Mouse (Mus musculus) lung, embryonic 14.5 days (tissue): ENCODE measurements at regions not wholly inside any gene's neighbourhood (a gene's known extent, or its start where the extent isn't known, plus 50 kb on each side); places are given as distances from the start of the nearest gene placed in this dataset.
"Not testable (repeated sequence)": the region's sequence is repeated elsewhere in the genome, so short reads cannot be mapped to it uniquely, and the experiment has no call there.

Experiments used
- ATAC-seq: fragments of 200-750 bp; cut with Nextera tagmentation; 2 replicates; pipeline ENCODE4 v1.8.0; 2017; ENCODE audit warnings: mild to moderate bottlenecking, moderate TSS enrichment, moderate library complexity; ENCODE audit not compliant: insufficient read depth
- DNase-seq: peaks from one replicate; pipeline ENCODE4 v3.0.0-alpha.2; 2015
- H3K27ac ChIP-seq: fragments of 300-500 bp; sonication (generic); 2 replicates; pipeline ENCODE4 v1.5.1; 2014; ENCODE audit warnings: low read depth, mild to moderate bottlenecking, moderate library complexity
- H3K27me3 ChIP-seq: fragments of 300-500 bp; sonication (generic); 2 replicates; pipeline ENCODE4 v1.6.1; 2014; ENCODE audit warnings: low read length, control low read depth; ENCODE audit not compliant: insufficient read depth
- H3K36me3 ChIP-seq: fragments of 300-500 bp; sonication (generic); 2 replicates; pipeline ENCODE4 v1.6.1; 2014; ENCODE audit warnings: control low read depth; ENCODE audit not compliant: insufficient read depth
- H3K4me1 ChIP-seq: fragments of 300-500 bp; sonication (generic); 2 replicates; pipeline ENCODE4 v1.6.1; 2014; ENCODE audit warnings: antibody characterized with exemption, control low read depth; ENCODE audit not compliant: insufficient read depth
- H3K4me2 ChIP-seq: fragments of 300-500 bp; sonication (generic); 2 replicates; pipeline ENCODE4 v1.6.1; 2014; ENCODE audit warnings: mild to moderate bottlenecking
- H3K4me3 ChIP-seq: fragments of 300-500 bp; sonication (generic); 2 replicates; pipeline ENCODE4 v1.5.1; 2014; ENCODE audit warnings: low read depth, low read length
- H3K9ac ChIP-seq: fragments of 300-500 bp; sonication (generic); 2 replicates; pipeline ENCODE4 v1.6.1; 2014
- H3K9me3 ChIP-seq: fragments of 300-500 bp; sonication (generic); 2 replicates; pipeline ENCODE4 v1.6.1; 2016; ENCODE audit warnings: low read depth, low read length, control low read depth
- CTCF ChIP-seq: IDR thresholded peaks from 2 replicates; pipeline ENCODE4 v1.5.1; 2016; ENCODE audit warnings: antibody characterized with exemption, low read depth
- WGBS: fragments of 180-500 bp; shearing (Covaris S2); extraction: QIAGEN DNeasy Blood & Tissue Kit; methylation state at CpG from one replicate; pipeline ENCODE4 v1.1.7; 2014; 5-methylcytosine and 5-hydroxymethylcytosine counted together

GRCm38 (mm10) chr1:79312153-79312552, 127.8 kb downstream of the Scg2 start:
- Histone ChIP-seq H3K4me1 (no peaks in the 10 kb centered on the region), H3K27ac (no peak overlapping the region), H3K4me3 (no peak overlapping the region), H3K9ac (no peak overlapping the region), H3K4me2 (no peak overlapping the region), H3K36me3 (no peaks in the 10 kb centered on the region), H3K9me3 (no peaks in the 10 kb centered on the region), H3K27me3 (no peaks in the 10 kb centered on the region)
- no peak for ATAC-seq
- TF ChIP-seq CTCF = no peak
- DNase-seq = no peak
- 78% methylated on average over 5 of the region's 5 CpGs for WGBS

GRCm38 (mm10) chr1:79303602-79304001, 136.3 kb downstream of the Scg2 start:
- DNase-seq (no peak), ATAC-seq (no peak)
- H3K4me2 ChIP-seq = no peak overlapping the region
- no peak overlapping the region for H3K9ac ChIP-seq
- no peak overlapping the region for H3K4me3 ChIP-seq
- no peaks in the 10 kb centered on the region for H3K9me3 ChIP-seq
- H3K36me3 ChIP-seq = no peaks in the 10 kb centered on the region
- TF ChIP-seq CTCF = no peak
- WGBS = 48% methylated on average over 2 of the region's 2 CpGs
- no peaks in the 10 kb centered on the region for H3K4me1 ChIP-seq
- no peak overlapping the region for H3K27ac ChIP-seq
- H3K27me3 ChIP-seq = no peaks in the 10 kb centered on the region

GRCm38 (mm10) chr1:79299639-79300038, 140.3 kb downstream of the Scg2 start:
- H3K36me3 ChIP-seq = no peaks in the 10 kb centered on the region
- ATAC-seq (no peak), DNase-seq (no peak)
- no peaks in the 10 kb centered on the region for H3K9me3 ChIP-seq
- no peak overlapping the region for H3K4me2 ChIP-seq
- no peak overlapping the region for H3K4me3 ChIP-seq
- WGBS = 33% methylated on average over 2 of the region's 2 CpGs
- no peak overlapping the region for H3K27ac ChIP-seq
- no peak for TF ChIP-seq CTCF
- no peaks in the 10 kb centered on the region for H3K27me3 ChIP-seq
- H3K9ac ChIP-seq = no peak overlapping the region
- H3K4me1 ChIP-seq = no peaks in the 10 kb centered on the region

- Histone ChIP-seq H3K4me3 (no peak overlapping the region), H3K9ac (no peak overlapping the region), H3K4me2 (no peak overlapping the region), H3K4me1 (no peaks in the 10 kb centered on the region), H3K27me3 (no peaks in the 10 kb centered on the region), H3K27ac (no peak overlapping the region), H3K9me3 (no peaks in the 10 kb centered on the region), H3K36me3 (no peaks in the 10 kb centered on the region)
- WGBS = 44% methylated on average over 3 of the region's 3 CpGs
- TF ChIP-seq CTCF = no peak
- ATAC-seq (no peak), DNase-seq (no peak)
These were observed 180.2 kb downstream of the Scg2 start for GRCm38 (mm10) chr1:79259726-79260125.

- H3K36me3 ChIP-seq = no peaks in the 10 kb centered on the region
- H3K9me3 ChIP-seq = no peaks in the 10 kb centered on the region
- no peak overlapping the region for H3K4me3 ChIP-seq
- H3K27me3 ChIP-seq = no peaks in the 10 kb centered on the region
- no peak for TF ChIP-seq CTCF
- H3K9ac ChIP-seq = no peak overlapping the region
- DNase-seq (no peak), ATAC-seq (no peak)
- 89% methylated on average over 4 of the region's 4 CpGs for WGBS
- no peak overlapping the region for H3K27ac ChIP-seq
- H3K4me1 ChIP-seq = no peaks in the 10 kb centered on the region
- no peak overlapping the region for H3K4me2 ChIP-seq
These were observed 226.9 kb downstream of the Scg2 start for GRCm38 (mm10) chr1:79212970-79213369.

- no peak for DNase-seq
- Histone ChIP-seq H3K36me3 (no peaks in the 10 kb centered on the region), H3K27me3 (no peaks in the 10 kb centered on the region), H3K9ac (no peak overlapping the region), H3K4me3 (no peak overlapping the region), H3K27ac (no peak overlapping the region), H3K4me2 (no peak overlapping the region), H3K9me3 (no peaks in the 10 kb centered on the region), H3K4me1 (no peaks in the 10 kb centered on the region)
- no peak for ATAC-seq
- TF ChIP-seq CTCF = no peak
- 94% methylated on average over 5 of the region's 5 CpGs for WGBS
These were observed 227.4 kb downstream of the Scg2 start for GRCm38 (mm10) chr1:79212471-79212870.

- not testable (repeated sequence) for H3K4me2 ChIP-seq, H3K36me3 ChIP-seq
These were observed 227.9 kb downstream of the Scg2 start for GRCm38 (mm10) chr1:79211981-79212380.

GRCm38 (mm10) chr1:79207207-79207606, 232.7 kb downstream of the Scg2 start:
- H3K27me3 ChIP-seq = no peaks in the 10 kb centered on the region
- H3K9ac ChIP-seq = no peak overlapping the region
- ATAC-seq (no peak), DNase-seq (peak; percentile 18)
- WGBS = 60% methylated on average over 1 of the region's 1 CpGs
- no peak overlapping the region for H3K27ac ChIP-seq
- no peaks in the 10 kb centered on the region for H3K9me3 ChIP-seq
- no peaks in the 10 kb centered on the region for H3K4me1 ChIP-seq
- no peak overlapping the region for H3K4me3 ChIP-seq
- TF ChIP-seq CTCF = no peak
- H3K4me2 ChIP-seq = no peak overlapping the region
- H3K36me3 ChIP-seq = no peaks in the 10 kb centered on the region

More at GRCm38 (mm10) chr1:79211981-79212380, 227.9 kb downstream of the Scg2 start:
- not testable (repeated sequence) for H3K27ac ChIP-seq, ATAC-seq, H3K27me3 ChIP-seq, H3K9ac ChIP-seq, H3K4me3 ChIP-seq, DNase-seq, H3K4me1 ChIP-seq, H3K9me3 ChIP-seq
- 79% methylated on average over 1 of the region's 1 CpGs for WGBS
